Mouse (Mus musculus) ES-Bruce4 (cell line): ENCODE results near the gene Fermt3.

Experiments
- CTCF ChIP-seq: IDR thresholded peaks from one replicate; pipeline ENCODE4 v1.8.1; 2011; ENCODE audit warnings: low read depth, low read length
- POLR2A ChIP-seq: IDR thresholded peaks from one replicate; pipeline ENCODE4 v1.8.1; 2011; ENCODE audit warnings: low read length; ENCODE audit not compliant: insufficient read depth

- no peak for TF ChIP-seq CTCF
- TF ChIP-seq POLR2A: peak; percentile 79
These were observed 68.6 kb downstream of the Fermt3 start for GRCm38 (mm10) chr19:6950613-6951153.
